Mouse (Mus musculus) testis, adult 2 months (tissue): ENCODE measurements around the gene Flt3l. TPM values are rescaled to one million over a fixed set of nuclear protein-coding genes. Genes with fewer than 3 reads are reported as not detected.

Experiments
- H3K27ac ChIP-seq: fragments of 200-500 bp; 2 replicates; pipeline ENCODE4 v1.5.1; 2012; ENCODE audit warnings: low read depth, low read length; ENCODE audit not compliant: control insufficient read depth, insufficient read depth
- H3K27me3 ChIP-seq: fragments of 200-500 bp; 2 replicates; pipeline ENCODE4 v1.6.1; 2012; ENCODE audit warnings: mild to moderate bottlenecking, low read length, moderate library complexity; ENCODE audit not compliant: control insufficient read depth, insufficient read depth
- H3K36me3 ChIP-seq: fragments of 200-500 bp; 2 replicates; pipeline ENCODE4 v1.6.1; 2012; ENCODE audit warnings: mild to moderate bottlenecking, low read length; ENCODE audit not compliant: control insufficient read depth, insufficient read depth
- H3K4me1 ChIP-seq: fragments of 200-500 bp; 2 replicates; pipeline ENCODE4 v1.6.1; 2012; ENCODE audit warnings: low read length; ENCODE audit not compliant: control insufficient read depth, insufficient read depth
- H3K4me3 ChIP-seq: fragments of 200-500 bp; 2 replicates; pipeline ENCODE4 v1.5.1; 2012; ENCODE audit warnings: low read depth, mild to moderate bottlenecking, low read length, moderate library complexity, mixed read lengths; ENCODE audit not compliant: control insufficient read depth
- CTCF ChIP-seq: fragments of 200-500 bp; IDR thresholded peaks from 2 replicates; pipeline ENCODE4 v1.5.1; 2012; ENCODE audit warnings: low read depth, mild to moderate bottlenecking, inconsistent platforms, low read length, moderate library complexity; ENCODE audit not compliant: control insufficient read depth, insufficient read depth, insufficient replicate concordance
- POLR2A ChIP-seq: fragments of 200-500 bp; IDR thresholded peaks from 2 replicates; pipeline ENCODE4 v1.6.1; 2012; ENCODE audit warnings: low read depth, mild to moderate bottlenecking, inconsistent platforms, low read length, moderate library complexity; ENCODE audit not compliant: control insufficient read depth
- polyA plus RNA-seq: library from polyadenylated mRNA; depleted of rRNA; stranded (reverse); fragments of >200 nt; gene quantifications from 2 replicates; pipeline ENCODE4 v1.2.3, GENCODE M21; 2012

Gene Flt3l
- polyA plus RNA-seq, 1 experiment, result 3.9 TPM

DNA sequence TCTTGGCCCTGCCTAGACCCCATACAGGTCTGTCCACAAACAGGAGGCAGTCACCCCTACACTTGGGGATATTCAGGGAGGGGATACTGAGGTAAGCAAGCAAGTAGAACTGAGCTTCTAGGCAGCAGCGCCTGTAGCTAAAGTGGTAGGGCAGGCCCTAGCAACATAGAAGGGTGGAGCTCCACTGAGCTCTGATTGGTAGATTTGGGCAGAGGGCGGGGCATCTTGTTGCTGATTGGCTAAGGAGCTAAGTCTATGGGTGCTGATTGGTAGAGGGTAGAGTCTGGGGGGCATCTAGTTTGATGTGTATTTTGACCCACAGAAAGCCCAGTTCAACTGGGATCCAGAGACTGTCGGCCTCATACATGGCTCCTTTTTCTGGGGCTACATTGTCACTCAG is 33.3 kb upstream of the Flt3l start:
- Histone ChIP-seq H3K4me1 (peaks cover 29% of the 10 kb centered on the region), H3K36me3 (no peaks in the 10 kb centered on the region), H3K4me3 (peak overlapping the region; percentile 30), H3K27ac (no peak overlapping the region), H3K27me3 (no peaks in the 10 kb centered on the region)
- no peak for TF ChIP-seq CTCF
- no peak for TF ChIP-seq POLR2A

GRCm38 (mm10) chr7:45168656-45169055 is 32.4 kb upstream of the Flt3l start:
- no peak for TF ChIP-seq POLR2A
- TF ChIP-seq CTCF, result no peak
- Histone ChIP-seq H3K4me3 (peak overlapping the region; percentile 52), H3K27ac (no peak overlapping the region), H3K4me1 (peaks cover 30% of the 10 kb centered on the region), H3K36me3 (no peaks in the 10 kb centered on the region), H3K27me3 (no peaks in the 10 kb centered on the region)

DNA sequence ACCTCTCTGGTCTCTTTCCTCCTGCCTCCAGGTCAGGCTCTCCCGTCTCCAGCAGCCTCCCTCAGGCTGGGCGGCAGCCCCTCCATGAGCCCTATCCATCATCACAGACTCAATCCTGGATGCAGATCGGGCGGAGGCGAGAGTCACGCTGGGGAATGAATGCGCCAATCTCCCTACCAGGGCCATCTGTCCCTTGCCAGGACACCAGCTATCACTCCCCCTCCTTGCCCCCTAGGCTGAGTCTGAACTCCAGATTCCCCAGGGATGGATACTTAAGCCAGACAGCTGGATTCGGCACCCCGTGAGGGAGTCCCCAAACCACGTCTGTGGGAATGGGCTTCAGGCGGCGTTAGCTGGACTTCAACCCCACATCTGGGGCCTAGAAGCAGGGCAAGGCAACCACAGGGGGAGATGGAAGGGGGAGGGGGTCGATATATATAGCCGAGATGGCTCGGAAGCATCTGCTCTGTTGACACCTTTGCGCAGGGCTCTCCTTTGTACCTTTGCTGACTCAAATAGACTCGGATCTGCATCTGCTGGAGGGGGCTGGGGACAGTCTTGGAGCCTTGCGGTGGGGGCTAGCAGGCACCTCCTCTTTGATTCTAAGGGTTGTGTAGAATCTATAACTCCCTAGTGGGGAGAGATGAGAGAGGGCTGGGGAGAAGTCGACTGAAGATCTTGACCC is 31.7 kb upstream of the Flt3l start:
- Histone ChIP-seq H3K4me3 (peak overlapping the region; percentile 52), H3K27me3 (no peaks in the 10 kb centered on the region), H3K27ac (no peak overlapping the region), H3K4me1 (peaks cover 31% of the 10 kb centered on the region), H3K36me3 (no peaks in the 10 kb centered on the region)
- no peak for TF ChIP-seq CTCF
- TF ChIP-seq POLR2A, result no peak

- no peaks in the 10 kb centered on the region for H3K27me3 ChIP-seq
- H3K36me3 ChIP-seq, result no peaks in the 10 kb centered on the region
- H3K27ac ChIP-seq, result no peak overlapping the region
- H3K4me1 ChIP-seq, result peaks cover 27% of the 10 kb centered on the region
- no peak overlapping the region for H3K4me3 ChIP-seq
- no peak for TF ChIP-seq POLR2A
- no peak for TF ChIP-seq CTCF
These were observed 30.7 kb upstream of the Flt3l start for GRCm38 (mm10) chr7:45166950-45167401.

DNA sequence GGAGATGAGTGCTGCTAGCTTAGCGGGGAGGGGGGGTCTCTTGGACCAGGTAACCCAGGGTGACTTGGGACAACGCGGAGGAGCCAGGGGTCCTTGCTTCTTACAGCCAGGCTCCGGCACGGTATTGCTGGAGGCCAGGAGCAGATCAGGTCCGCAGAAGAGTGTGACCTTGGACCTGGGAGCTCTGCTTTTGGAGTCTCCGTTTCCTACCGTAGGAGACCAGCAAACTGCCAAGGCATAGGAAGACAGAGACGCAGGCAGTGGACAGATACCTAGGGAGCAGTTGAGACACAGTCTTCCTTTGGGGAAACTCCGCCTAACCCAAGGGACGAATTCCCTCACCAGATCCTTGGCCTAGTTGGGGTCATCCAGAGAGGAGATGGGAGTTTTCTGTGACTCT is 29.5 kb upstream of the Flt3l start:
- H3K36me3 ChIP-seq, result no peaks in the 10 kb centered on the region

DNA sequence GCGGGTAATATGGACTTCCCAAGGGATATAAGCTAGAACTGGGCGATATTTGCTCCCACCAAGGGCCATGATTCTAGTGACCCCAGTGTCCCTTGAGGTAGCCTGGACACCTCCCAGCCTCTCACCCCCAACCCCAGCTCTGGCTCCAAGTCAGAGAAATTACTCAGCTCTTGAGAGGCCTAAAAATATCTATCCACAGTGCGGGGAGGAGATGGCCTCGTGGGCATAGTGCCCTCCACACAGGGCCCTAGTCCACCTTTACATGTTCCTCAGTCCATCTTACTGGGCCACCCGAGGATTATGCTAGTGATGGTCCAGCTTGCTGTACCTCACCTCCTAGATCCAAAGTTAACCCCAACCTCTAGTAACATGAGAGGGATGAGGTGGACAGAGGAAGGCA is 28.6 kb upstream of the Flt3l start:
- H3K27me3 ChIP-seq, result no peaks in the 10 kb centered on the region
- no peak for TF ChIP-seq CTCF
- TF ChIP-seq POLR2A, result no peak

More for the DNA sequence above, 29.5 kb upstream of the Flt3l start:
- Histone ChIP-seq H3K27me3 (no peaks in the 10 kb centered on the region), H3K27ac (no peak overlapping the region), H3K4me1 (peaks cover 27% of the 10 kb centered on the region), H3K4me3 (no peak overlapping the region)
- TF ChIP-seq CTCF, result no peak
- no peak for TF ChIP-seq POLR2A

GRCm38 (mm10) chr7:45163735-45164490 is 27.7 kb upstream of the Flt3l start, which contains the start of gene Slc17a7:
Gene Slc17a7 (plus strand): TSS chr7:45163949.
- peaks cover 27% of the 10 kb centered on the region for H3K4me1 ChIP-seq
- H3K4me3 ChIP-seq, result peak within 1 kb of the TSS; percentile 26
- H3K27me3 ChIP-seq, result no peaks in the 10 kb centered on the region
- no peak within 1 kb of the TSS for H3K27ac ChIP-seq
- H3K36me3 ChIP-seq, result peaks cover 2% of the 10 kb centered on the region; the same call in 1 of the 2 replicates
- no peak for TF ChIP-seq CTCF
- no peak for TF ChIP-seq POLR2A

More for the DNA sequence above, 28.6 kb upstream of the Flt3l start:
- Histone ChIP-seq H3K36me3 (no peaks in the 10 kb centered on the region), H3K4me1 (peaks cover 27% of the 10 kb centered on the region), H3K27ac (no peak overlapping the region), H3K4me3 (no peak overlapping the region)
